Mouse (Mus musculus): ENCODE results near the gene Alox15. TPM values are rescaled to one million over a fixed set of nuclear protein-coding genes. Genes with fewer than 3 reads are reported as not detected.
"Not testable (repeated sequence)": the region's sequence is repeated elsewhere in the genome, so short reads cannot be mapped to it uniquely, and the experiment has no call there.

Alox15 gene
- total and polyA plus RNA-seq, 3 experiments = not detected

DNA sequence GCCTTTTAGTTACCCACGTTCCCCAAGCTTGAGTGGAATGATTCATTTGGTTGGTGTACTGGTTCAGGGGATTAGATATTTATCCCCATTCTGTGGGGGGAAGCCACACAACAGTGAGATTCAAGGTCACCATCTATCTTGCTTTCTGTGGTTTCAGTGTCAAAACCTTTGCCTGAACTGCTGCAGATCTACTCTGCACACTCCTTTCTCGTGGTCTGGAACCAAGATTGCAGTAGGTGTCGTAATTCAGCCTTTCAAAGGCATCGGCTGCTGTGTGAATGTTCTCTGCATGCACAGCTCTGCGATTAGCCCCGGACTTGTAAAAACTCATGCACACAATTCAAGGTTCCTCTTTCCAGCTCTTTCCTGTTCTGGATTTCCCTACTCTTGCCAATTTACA is 24.2 kb upstream of the Alox15 start:
- H3K36me3 ChIP-seq (replicated peaks) = no peaks in the 10 kb centered on the region
- peaks cover 9% of the 10 kb centered on the region for H3K4me1 ChIP-seq (ENCODE audit: insufficient read depth, low read depth, low read length)
- no peaks in the 10 kb centered on the region for H3K9me3 ChIP-seq (replicated peaks)
- no peak for DNase-seq (ENCODE audit: low spot score)
- no peak overlapping the region for H3K4me3 ChIP-seq (ENCODE audit: low read depth, low read length)
- peaks cover 23% of the 10 kb centered on the region for H3K27me3 ChIP-seq (ENCODE audit: insufficient read depth, low read length)
- ATAC-seq (ENCODE audit: extremely low read depth, insufficient number of reproducible peaks, low FRiP score, poor library complexity, severe bottlenecking) = no peak
- TF ChIP-seq GATA1 (IDR thresholded peaks at IDR 0.05; ENCODE audit: borderline replicate concordance, low read length) = no peak
- no peak for TF ChIP-seq POLR2AphosphoS5 (IDR thresholded peaks at IDR 0.05; ENCODE audit: insufficient replicate concordance, low read depth, low read length)
- no peak for TF ChIP-seq GATA2 (IDR thresholded peaks at IDR 0.05; ENCODE audit: borderline replicate concordance, low read depth, low read length)
- TF ChIP-seq TAL1 (conservative IDR thresholded peaks at IDR 0.05; ENCODE audit: low read depth, low read length) = no peak
- TF ChIP-seq CTCF (IDR thresholded peaks at IDR 0.05; ENCODE audit: low read depth, low read length) = no peak

DNA sequence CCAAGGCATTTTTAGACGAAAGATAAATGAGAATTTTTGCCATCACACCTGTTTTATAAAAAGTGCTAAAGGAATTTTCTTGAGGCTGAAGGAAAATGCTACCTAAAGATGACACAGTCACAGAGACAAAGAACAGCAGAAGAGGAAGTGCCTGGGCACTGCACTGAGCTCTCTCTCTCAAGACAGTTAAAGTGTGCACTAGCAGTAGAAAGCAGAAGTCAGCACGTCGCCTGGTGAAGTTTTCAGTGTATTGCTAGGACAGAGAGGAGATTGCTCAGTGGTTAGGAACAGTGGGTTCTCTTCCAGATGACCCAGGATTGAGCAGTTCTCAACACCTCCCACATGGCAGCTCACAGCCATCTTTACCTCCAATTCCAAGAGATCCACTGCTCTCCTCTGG is 22.5 kb upstream of the Alox15 start:
- H3K4me3 ChIP-seq (ENCODE audit: low read depth, low read length) = no peak overlapping the region
- H3K4me1 ChIP-seq (ENCODE audit: insufficient read depth, low read depth, low read length) = peaks cover 3% of the 10 kb centered on the region
- no peak for TF ChIP-seq CTCF (IDR thresholded peaks at IDR 0.05; ENCODE audit: low read depth, low read length)
- TF ChIP-seq TAL1 (conservative IDR thresholded peaks at IDR 0.05; ENCODE audit: low read depth, low read length) = no peak
- TF ChIP-seq POLR2AphosphoS5 (IDR thresholded peaks at IDR 0.05; ENCODE audit: insufficient replicate concordance, low read depth, low read length) = no peak
- no peak for TF ChIP-seq GATA2 (IDR thresholded peaks at IDR 0.05; ENCODE audit: borderline replicate concordance, low read depth, low read length)
- no peak for TF ChIP-seq GATA1 (IDR thresholded peaks at IDR 0.05; ENCODE audit: borderline replicate concordance, low read length)
- H3K36me3 ChIP-seq (replicated peaks) = no peaks in the 10 kb centered on the region
- peaks cover 23% of the 10 kb centered on the region for H3K27me3 ChIP-seq (ENCODE audit: insufficient read depth, low read length)
- no peak for ATAC-seq (ENCODE audit: extremely low read depth, insufficient number of reproducible peaks, low FRiP score, poor library complexity, severe bottlenecking)
- H3K9me3 ChIP-seq (replicated peaks) = no peaks in the 10 kb centered on the region
- DNase-seq (ENCODE audit: low spot score) = no peak

DNA sequence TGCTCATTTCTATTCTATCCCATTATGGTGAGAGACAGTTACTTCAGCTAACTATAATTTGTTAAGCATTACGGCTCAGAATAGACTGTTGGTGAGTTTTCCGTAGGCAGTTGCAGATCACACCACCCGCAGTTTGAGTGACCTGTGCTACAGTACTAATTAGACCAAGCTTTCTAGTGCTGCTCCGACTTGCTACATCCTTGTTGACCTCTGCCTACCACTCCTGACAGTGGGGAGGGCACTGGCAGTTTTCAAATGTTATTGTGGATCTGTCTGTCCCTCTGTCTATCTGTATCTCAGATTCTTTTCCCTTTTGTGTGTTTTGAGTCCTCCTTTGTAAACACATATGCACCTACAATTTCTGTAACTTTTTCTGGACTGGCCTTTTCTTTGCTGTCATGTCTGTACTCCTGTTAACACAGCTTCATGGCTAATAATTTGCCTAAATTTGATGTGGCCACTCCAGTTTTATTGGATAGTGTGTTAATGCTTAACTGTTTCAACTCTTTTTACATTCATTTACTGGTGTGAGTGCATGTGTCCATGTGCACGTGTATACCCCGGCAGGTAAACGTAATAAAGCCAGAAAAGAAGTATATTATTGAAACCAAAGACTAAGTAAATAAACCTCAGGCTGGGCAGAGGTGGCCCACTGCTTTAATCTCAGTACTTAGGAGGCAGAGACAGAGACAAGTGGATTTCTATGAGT is 21.2 kb upstream of the Alox15 start:
- Histone ChIP-seq H3K27me3 (ENCODE audit: insufficient read depth, low read length) (peaks cover 20% of the 10 kb centered on the region), H3K9me3 (replicated peaks) (no peaks in the 10 kb centered on the region), H3K4me3 (ENCODE audit: low read depth, low read length) (no peak overlapping the region), H3K4me1 (ENCODE audit: insufficient read depth, low read depth, low read length) (peaks cover 3% of the 10 kb centered on the region), H3K36me3 (replicated peaks) (no peaks in the 10 kb centered on the region)
- DNase-seq (ENCODE audit: low spot score) (no peak), ATAC-seq (ENCODE audit: extremely low read depth, insufficient number of reproducible peaks, low FRiP score, poor library complexity, severe bottlenecking) (no peak)
- no peak for TF ChIP-seq GATA2 (IDR thresholded peaks at IDR 0.05; ENCODE audit: borderline replicate concordance, low read depth, low read length)
- TF ChIP-seq TAL1 (conservative IDR thresholded peaks at IDR 0.05; ENCODE audit: low read depth, low read length) = no peak
- TF ChIP-seq GATA1 (IDR thresholded peaks at IDR 0.05; ENCODE audit: borderline replicate concordance, low read length) = no peak

DNA sequence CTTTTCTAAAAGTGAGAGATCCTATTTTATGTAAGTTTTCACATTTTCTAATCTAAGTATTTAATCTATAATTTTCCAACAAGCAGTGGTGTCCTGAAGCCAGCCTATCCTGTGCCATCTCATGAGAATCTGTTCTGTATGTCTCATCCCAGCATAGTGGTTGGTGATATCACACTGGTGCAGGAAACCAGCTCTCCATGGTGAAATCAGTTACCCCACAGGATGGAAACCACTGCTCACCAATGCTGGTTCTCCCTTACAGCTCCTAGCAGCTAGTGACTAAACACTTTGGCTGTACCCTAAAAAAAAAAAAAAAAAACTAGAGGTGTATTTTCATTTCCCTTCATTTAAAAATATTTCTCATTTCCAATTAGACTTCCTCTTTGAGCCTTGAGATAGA is 20.6 kb upstream of the Alox15 start:
- TF ChIP-seq CTCF (IDR thresholded peaks at IDR 0.05; ENCODE audit: low read depth, low read length) = no peak
- TF ChIP-seq POLR2AphosphoS5 (IDR thresholded peaks at IDR 0.05; ENCODE audit: insufficient replicate concordance, low read depth, low read length) = no peak
- no peak for TF ChIP-seq TAL1 (conservative IDR thresholded peaks at IDR 0.05; ENCODE audit: low read depth, low read length)
- no peak for TF ChIP-seq GATA1 (IDR thresholded peaks at IDR 0.05; ENCODE audit: borderline replicate concordance, low read length)
- TF ChIP-seq GATA2 (IDR thresholded peaks at IDR 0.05; ENCODE audit: borderline replicate concordance, low read depth, low read length) = no peak
- H3K9me3 ChIP-seq (replicated peaks) = no peaks in the 10 kb centered on the region
- peaks cover 16% of the 10 kb centered on the region; the same call in 1 of the 2 replicates for H3K27me3 ChIP-seq (ENCODE audit: insufficient read depth, low read length)
- ATAC-seq (ENCODE audit: extremely low read depth, insufficient number of reproducible peaks, low FRiP score, poor library complexity, severe bottlenecking) = no peak
- no peak overlapping the region for H3K4me3 ChIP-seq (ENCODE audit: low read depth, low read length)
- H3K36me3 ChIP-seq (replicated peaks) = no peaks in the 10 kb centered on the region
- no peak for DNase-seq (ENCODE audit: low spot score)
- H3K4me1 ChIP-seq (ENCODE audit: insufficient read depth, low read depth, low read length) = peaks cover 3% of the 10 kb centered on the region

DNA sequence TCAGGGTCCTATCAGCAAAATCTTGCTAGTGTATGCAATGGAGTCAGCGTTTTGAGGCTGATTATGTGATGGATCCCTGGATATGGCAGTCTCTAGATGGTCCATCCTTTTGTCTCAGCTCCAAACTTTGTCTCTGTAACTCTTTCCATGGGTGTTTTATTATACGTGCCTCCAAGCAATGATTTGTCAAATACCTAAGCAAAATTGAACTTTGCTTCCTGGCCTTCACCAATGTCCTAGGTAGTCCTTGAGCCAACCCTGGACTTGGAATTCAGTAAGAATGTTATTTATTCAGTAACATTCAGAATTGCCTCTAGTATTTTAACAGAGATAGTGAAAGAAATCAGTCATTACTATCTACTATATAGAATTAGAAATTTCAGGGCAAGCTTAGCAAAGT is 16.8 kb upstream of the Alox15 start:
- ATAC-seq (ENCODE audit: extremely low read depth, insufficient number of reproducible peaks, low FRiP score, poor library complexity, severe bottlenecking); H3K4me1 ChIP-seq (ENCODE audit: insufficient read depth, low read depth, low read length); DNase-seq (ENCODE audit: low spot score); H3K4me3 ChIP-seq (ENCODE audit: low read depth, low read length); H3K27me3 ChIP-seq (ENCODE audit: insufficient read depth, low read length); H3K9me3 ChIP-seq (replicated peaks); H3K36me3 ChIP-seq (replicated peaks): not testable (repeated sequence)

DNA sequence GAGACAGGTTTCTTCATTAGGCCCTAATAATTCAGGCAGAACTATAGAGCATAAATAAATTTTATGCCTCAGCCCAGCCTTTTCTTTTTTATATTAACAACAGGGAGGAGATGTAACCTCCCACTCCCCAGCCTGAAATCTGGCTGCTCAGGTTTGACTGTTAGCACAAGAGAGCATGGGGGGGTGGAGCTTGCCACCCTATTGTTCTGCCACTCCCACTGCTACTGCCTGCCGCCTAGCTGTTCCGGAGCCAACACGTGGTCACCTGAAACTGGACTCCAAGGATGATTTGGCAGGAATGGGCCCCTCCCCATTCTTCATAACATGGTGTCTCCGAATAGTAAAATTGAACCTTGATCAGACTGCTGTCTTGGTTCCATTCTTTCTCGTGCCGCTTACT is 15.9 kb upstream of the Alox15 start:
- H3K9me3 ChIP-seq (replicated peaks); DNase-seq (ENCODE audit: low spot score); H3K36me3 ChIP-seq (replicated peaks); H3K4me1 ChIP-seq (ENCODE audit: insufficient read depth, low read depth, low read length); H3K27me3 ChIP-seq (ENCODE audit: insufficient read depth, low read length); H3K4me3 ChIP-seq (ENCODE audit: low read depth, low read length); ATAC-seq (ENCODE audit: extremely low read depth, insufficient number of reproducible peaks, low FRiP score, poor library complexity, severe bottlenecking): not testable (repeated sequence)

DNA sequence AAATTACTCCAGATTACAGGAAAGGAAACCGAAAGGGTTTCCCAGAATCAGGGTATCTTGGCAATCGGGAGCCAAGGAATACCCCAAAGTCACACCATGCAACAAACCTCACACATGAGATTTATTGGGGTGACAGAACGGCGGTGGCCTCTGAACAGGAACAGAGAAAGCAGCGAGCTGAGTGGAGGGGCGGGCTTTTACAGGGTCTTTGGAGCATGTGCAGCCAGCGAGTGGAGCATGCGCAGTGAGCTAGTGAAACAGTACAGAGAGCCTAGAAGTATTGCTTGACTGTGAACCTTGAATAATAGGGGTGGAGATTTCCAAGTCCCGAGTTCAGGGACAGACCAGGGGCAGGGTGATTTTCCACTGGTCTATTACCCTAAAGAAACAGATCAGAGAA is 3.2 kb downstream of the Alox15 start:
- no peaks in the 10 kb centered on the region for H3K36me3 ChIP-seq (replicated peaks)
- no peak for TF ChIP-seq TAL1 (conservative IDR thresholded peaks at IDR 0.05; ENCODE audit: low read depth, low read length)
- no peak for TF ChIP-seq GATA1 (IDR thresholded peaks at IDR 0.05; ENCODE audit: borderline replicate concordance, low read length)
- TF ChIP-seq GATA2 (IDR thresholded peaks at IDR 0.05; ENCODE audit: borderline replicate concordance, low read depth, low read length) = no peak
- TF ChIP-seq POLR2AphosphoS5 (IDR thresholded peaks at IDR 0.05; ENCODE audit: insufficient replicate concordance, low read depth, low read length) = no peak
- TF ChIP-seq CTCF (IDR thresholded peaks at IDR 0.05; ENCODE audit: low read depth, low read length) = no peak
- H3K27me3 ChIP-seq (ENCODE audit: insufficient read depth, low read length) = peaks cover 34% of the 10 kb centered on the region
- DNase-seq (ENCODE audit: low spot score) (no peak), ATAC-seq (ENCODE audit: extremely low read depth, insufficient number of reproducible peaks, low FRiP score, poor library complexity, severe bottlenecking) (no peak)
- H3K4me1 ChIP-seq (ENCODE audit: insufficient read depth, low read depth, low read length) = peaks cover 6% of the 10 kb centered on the region
- no peaks in the 10 kb centered on the region for H3K9me3 ChIP-seq (replicated peaks)
- no peak overlapping the region for H3K4me3 ChIP-seq (ENCODE audit: low read depth, low read length)

All from G1E (cell line).